Mouse (Mus musculus) lung, postnatal 10 days (tissue): ENCODE measurements around the gene Olfr715.
"Not testable (repeated sequence)": the region's sequence is repeated elsewhere in the genome, so short reads cannot be mapped to it uniquely, and the experiment has no call there.

Source experiments
- DNase-seq: peaks from one replicate; pipeline ENCODE4 v3.0.0; 2021

Gene Olfr715

GRCm38 (mm10) chr7:107130983-107131382, at the start of gene Olfr715:
Gene Olfr715, minus strand, starts transcription at chr7:107131083.
- DNase-seq, result not testable (repeated sequence)

GRCm38 (mm10) chr7:107180406-107180805, 49.5 kb upstream of the Olfr715 start:
- no peak for DNase-seq

- no peak for DNase-seq
Observed at GRCm38 (mm10) chr7:107166690-107167089, 35.8 kb upstream of the Olfr715 start, which contains the start of gene Nlrp14. Gene Nlrp14, plus strand, starts transcription at chr7:107166990.

- DNase-seq, result not testable (repeated sequence)
Observed at GRCm38 (mm10) chr7:107138027-107138426, 7.1 kb upstream of the Olfr715 start, which contains the start of gene Olfr716. Gene Olfr716, plus strand, starts transcription at chr7:107138327.

- not testable (repeated sequence) for DNase-seq
Observed at GRCm38 (mm10) chr7:107110269-107110668, 20.6 kb downstream of the Olfr715 start, which contains the start of gene Olfr715b. Gene Olfr715b, minus strand, starts transcription at chr7:107110369.

- no peak for DNase-seq
Observed at GRCm38 (mm10) chr7:107092920-107093319, 38.0 kb downstream of the Olfr715 start, which contains the start of gene Olfr17. Gene Olfr17, plus strand, starts transcription at chr7:107093220.
